Mouse (Mus musculus) ES-E14 (cell line): Measurements from ENCODE around the gene Atp1b2.

Source experiments
- CHD2 ChIP-seq: IDR thresholded peaks from 2 replicates; pipeline ENCODE4 v1.6.1; 2014; ENCODE audit warnings: mild to moderate bottlenecking, low read depth, low read length, inconsistent platforms
- HCFC1 ChIP-seq: IDR thresholded peaks from 2 replicates; pipeline ENCODE4 v1.6.1; 2012; ENCODE audit warnings: low read length, inconsistent platforms, borderline replicate concordance; ENCODE audit not compliant: insufficient read depth
- MAFK ChIP-seq: IDR thresholded peaks from 2 replicates; pipeline ENCODE4 v1.6.1; 2014; ENCODE audit warnings: mild to moderate bottlenecking, low read depth, low read length, inconsistent platforms; ENCODE audit not compliant: insufficient read depth
- ZC3H11A ChIP-seq: IDR thresholded peaks from 2 replicates; pipeline ENCODE4 v1.6.1; 2012; ENCODE audit warnings: low read depth, mild to moderate bottlenecking, inconsistent platforms, low read length, borderline replicate concordance
- ZNF384 ChIP-seq: IDR thresholded peaks from 2 replicates; pipeline ENCODE4 v1.6.1; 2012; ENCODE audit warnings: low read depth, low read length, inconsistent platforms

- TF ChIP-seq CHD2: no peak
- no peak for TF ChIP-seq MAFK
- no peak for TF ChIP-seq ZNF384
- TF ChIP-seq HCFC1: no peak
- TF ChIP-seq ZC3H11A: no peak
These were observed 12.9 kb downstream of the Atp1b2 start for GRCm38 (mm10) chr11:69592799-69593198.
